Mouse (Mus musculus) small intestine, adult 2 months (tissue): ENCODE measurements around the gene Arpc4.

Source experiments
- CTCF ChIP-seq: fragments of 200-500 bp; IDR thresholded peaks from 2 replicates; pipeline ENCODE4 v1.5.1; 2012; ENCODE audit warnings: low read depth, mild to moderate bottlenecking, control low read depth, inconsistent platforms, low read length, moderate library complexity, mixed read lengths; ENCODE audit not compliant: insufficient replicate concordance, insufficient read length; ENCODE audit errors: extremely low read depth
- POLR2A ChIP-seq: fragments of 200-500 bp; IDR thresholded peaks from 2 replicates; pipeline ENCODE4 v1.6.1; 2012; ENCODE audit warnings: low read depth, mild to moderate bottlenecking, control low read depth, inconsistent platforms, low read length, moderate library complexity

GRCm38 (mm10) chr6:113344321-113344720 is 33.6 kb upstream of the Arpc4 start:
- TF ChIP-seq CTCF (no peak), POLR2A (no peak)
